Mouse (Mus musculus): Measurements from ENCODE around the gene Hpca. TPM values are rescaled to one million over a fixed set of nuclear protein-coding genes. Genes with fewer than 3 reads are reported as not detected.

Gene Hpca
- polyA plus RNA-seq, 1 experiment from 2014 or later = 0.30 TPM

Other genes with a start within 250 kb of the Hpca start
- 6.4 and 8.2 TPM in 2 replicates for gene Trim62, start 238.5 kb downstream of the Hpca start, polyA plus RNA-seq (2016; fragmentation: Nextera tagmentation; extraction: Ambion mirVana)
- 9.8 and 15.4 TPM in 2 replicates for gene Azin2, start 159.6 kb downstream of the Hpca start, polyA plus RNA-seq (2016; fragmentation: Nextera tagmentation; extraction: Ambion mirVana)
- 236 and 271 TPM in 2 replicates for gene Ak2, start 130.1 kb downstream of the Hpca start, polyA plus RNA-seq (2016; fragmentation: Nextera tagmentation; extraction: Ambion mirVana)
- gene Rnf19b, start 63.8 kb downstream of the Hpca start, polyA plus RNA-seq (2016; fragmentation: Nextera tagmentation; extraction: Ambion mirVana) = 8.0 and 9.1 TPM in 2 replicates
- 6.8 and 7.3 TPM in 2 replicates for gene Tmem54, start 16.5 kb downstream of the Hpca start, polyA plus RNA-seq (2016; fragmentation: Nextera tagmentation; extraction: Ambion mirVana)
- gene Fndc5, start 15.0 kb upstream of the Hpca start, polyA plus RNA-seq (2016; fragmentation: Nextera tagmentation; extraction: Ambion mirVana) = 2.0 and 2.6 TPM in 2 replicates
- 29.7 and 34.5 TPM in 2 replicates for gene S100pbp, start 67.7 kb upstream of the Hpca start, polyA plus RNA-seq (2016; fragmentation: Nextera tagmentation; extraction: Ambion mirVana)
- gene Yars, start 67.7 kb upstream of the Hpca start, polyA plus RNA-seq (2016; fragmentation: Nextera tagmentation; extraction: Ambion mirVana) = 98.9 and 103 TPM in 2 replicates
- 4.0 and 4.1 TPM in 2 replicates for gene C77080, start 139.4 kb upstream of the Hpca start, polyA plus RNA-seq (2016; fragmentation: Nextera tagmentation; extraction: Ambion mirVana)
- gene Sync, start 165.6 kb upstream of the Hpca start, polyA plus RNA-seq (2016; fragmentation: Nextera tagmentation; extraction: Ambion mirVana) = 0.36 and 0.39 TPM in 2 replicates
- gene Rbbp4, start 213.3 kb upstream of the Hpca start, polyA plus RNA-seq (2016; fragmentation: Nextera tagmentation; extraction: Ambion mirVana) = 561 and 589 TPM in 2 replicates
- gene Zbtb8os, start 213.7 kb upstream of the Hpca start, polyA plus RNA-seq (2016; fragmentation: Nextera tagmentation; extraction: Ambion mirVana) = 49.5 and 50.3 TPM in 2 replicates